Mouse (Mus musculus) frontal cortex, adult (tissue): ENCODE measurements around the gene Gm21953.
"Not testable (repeated sequence)": the region's sequence is repeated elsewhere in the genome, so short reads cannot be mapped to it uniquely, and the experiment has no call there.

Experiments
- ATAC-seq: cut with Nextera tagmentation; 2 replicates; pipeline ENCODE4 v1.9.2; 2017; ENCODE audit warnings: mild to moderate bottlenecking, moderate library complexity, mixed read lengths; ENCODE audit not compliant: low TSS enrichment

Gene Gm21953

DNA sequence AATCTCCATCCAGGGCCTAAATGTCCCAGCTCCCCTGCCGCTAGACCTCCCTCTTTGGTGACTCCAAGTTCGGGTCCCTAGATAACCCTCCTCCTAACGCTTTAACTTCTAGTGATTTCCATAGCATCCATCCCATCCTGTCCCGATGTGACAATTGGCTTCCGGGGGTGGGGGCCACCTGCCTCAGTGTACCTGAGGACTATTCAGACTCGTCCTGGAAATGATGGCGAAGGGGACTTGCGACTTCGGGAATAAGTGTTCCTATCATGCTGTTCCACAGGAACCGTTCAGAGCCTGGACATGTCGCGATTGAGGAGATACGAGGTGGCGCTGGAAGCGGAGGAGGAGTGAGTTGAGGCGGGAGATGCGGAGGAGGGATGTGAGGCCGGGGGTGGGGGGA, at the start of gene Gm21953:
Gene Gm21953 (plus strand): TSS at position 301 of the 400 bp plus-strand sequence.
- ATAC-seq: not testable (repeated sequence)

DNA sequence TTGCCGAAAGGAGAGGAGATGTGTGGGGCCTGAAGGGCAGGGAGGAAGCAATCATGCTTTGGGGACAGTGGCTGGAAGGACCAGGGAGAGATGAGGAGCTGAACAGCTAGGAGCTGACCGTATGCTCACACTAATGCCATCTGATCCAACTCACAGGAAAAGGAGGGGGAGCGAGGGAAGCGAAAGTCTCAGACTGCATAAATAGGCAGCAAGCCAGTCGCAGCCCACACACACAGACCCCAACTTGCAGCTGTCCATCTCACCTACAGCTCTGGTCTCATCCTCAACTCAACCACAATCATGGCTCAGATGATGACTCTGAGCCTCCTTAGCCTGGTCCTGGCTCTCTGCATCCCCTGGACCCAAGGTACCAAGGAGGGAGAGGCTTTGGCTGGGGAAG, 38.6 kb upstream of the Gm21953 start, which contains the start of gene Ccl21b:
Gene Ccl21b (plus strand): TSS at position 301 of the 400 bp plus-strand sequence.
- not testable (repeated sequence) for ATAC-seq

DNA sequence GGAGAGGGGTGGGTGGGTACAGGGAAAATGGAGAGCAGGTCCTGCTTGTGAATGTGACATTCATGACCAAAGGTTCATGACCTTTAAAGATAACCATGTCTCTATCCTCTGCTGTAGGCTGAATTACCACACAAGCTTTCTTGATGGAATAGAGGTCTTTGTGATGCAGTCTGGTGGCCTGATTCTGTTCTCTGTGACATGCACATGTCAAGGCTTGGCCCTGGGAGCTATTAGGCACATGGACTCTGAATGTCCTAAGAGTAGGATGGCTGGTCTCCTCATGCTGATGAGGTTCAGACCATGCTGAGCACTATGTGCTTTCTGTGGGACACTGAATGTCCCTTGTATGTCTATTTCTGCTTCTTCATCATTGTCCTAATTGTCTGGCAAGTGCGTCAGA, 24.0 kb downstream of the Gm21953 start, which contains the start of gene Fam205a3:
Gene Fam205a3 (plus strand): TSS at position 301 of the 400 bp plus-strand sequence.
- not testable (repeated sequence) for ATAC-seq
